Mouse (Mus musculus): ENCODE measurements around the gene Fcho2.

Fcho2 gene

DNA sequence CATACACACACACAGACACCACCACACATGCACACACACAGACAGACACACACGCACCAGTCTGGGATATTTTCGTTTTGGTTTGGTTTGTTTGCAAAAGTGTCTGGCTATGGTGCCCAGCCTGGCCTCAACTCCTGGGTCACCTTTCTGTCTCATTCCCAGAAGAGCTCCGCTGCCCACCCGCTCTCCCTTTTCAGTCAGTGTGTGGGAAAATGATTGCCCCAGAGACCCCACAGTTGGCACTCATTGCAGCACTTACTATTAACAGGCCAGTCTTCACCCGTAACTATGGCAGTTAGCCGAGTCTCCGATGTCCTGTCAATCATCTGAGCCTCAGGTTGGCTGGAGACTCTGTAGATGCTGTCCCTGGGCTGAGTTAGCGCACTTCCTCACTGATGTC lies 99.1 kb downstream of the Fcho2 start:
- DNase-seq (ENCODE audit: inconsistent age in 2 of 2, low spot score in 1 of 2), result no peak

DNA sequence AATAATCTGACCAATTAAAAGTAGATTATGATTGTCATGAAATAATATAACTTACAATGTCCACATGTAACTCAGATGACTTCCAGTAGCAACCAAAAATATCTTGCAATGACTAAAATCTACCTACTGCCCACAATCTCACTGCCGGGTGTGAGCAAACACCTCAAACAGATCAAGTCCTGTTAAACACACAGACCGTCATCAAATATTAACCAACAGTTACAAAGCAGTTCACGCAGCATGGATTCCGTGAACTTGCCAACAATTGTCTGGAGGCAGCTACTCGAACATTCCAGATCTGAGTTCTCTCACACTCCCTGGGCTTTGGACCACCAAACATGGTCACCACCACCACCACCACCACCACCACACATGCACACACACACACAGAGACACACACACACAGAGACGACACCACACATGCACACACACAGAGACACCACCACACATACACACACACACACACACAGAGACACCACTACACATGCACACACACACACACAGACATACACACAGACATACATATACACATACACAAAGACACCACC lies 99.7 kb downstream of the Fcho2 start:
- DNase-seq (ENCODE audit: inconsistent age in 2 of 2, low spot score in 1 of 2), result no peak

- no peak for DNase-seq (ENCODE audit: inconsistent age in 2 of 2, low spot score in 1 of 2)
Observed at GRCm38 (mm10) chr13:98710655-98711054, 104.6 kb downstream of the Fcho2 start.

DNA sequence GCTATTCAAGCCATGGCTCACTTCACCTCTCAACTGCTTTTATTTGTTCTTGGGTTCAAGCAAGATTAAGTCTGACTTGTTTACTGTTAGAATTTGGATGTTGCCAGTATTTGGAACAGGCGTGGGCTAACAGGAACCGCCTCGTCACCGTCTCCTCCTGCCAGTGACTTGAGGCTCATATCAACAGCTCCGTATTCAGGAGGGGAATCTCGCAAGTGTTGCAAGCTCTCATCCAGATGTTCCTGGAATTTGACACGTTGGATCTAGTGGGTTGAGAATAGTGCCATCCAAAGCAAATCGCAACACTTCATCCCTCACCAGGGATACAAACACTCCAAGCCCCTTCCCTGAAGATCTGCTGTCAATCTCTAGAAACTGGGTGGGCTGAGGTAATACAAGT lies 105.0 kb downstream of the Fcho2 start:
- no peak for DNase-seq (ENCODE audit: inconsistent age in 2 of 2, low spot score in 1 of 2)

DNA sequence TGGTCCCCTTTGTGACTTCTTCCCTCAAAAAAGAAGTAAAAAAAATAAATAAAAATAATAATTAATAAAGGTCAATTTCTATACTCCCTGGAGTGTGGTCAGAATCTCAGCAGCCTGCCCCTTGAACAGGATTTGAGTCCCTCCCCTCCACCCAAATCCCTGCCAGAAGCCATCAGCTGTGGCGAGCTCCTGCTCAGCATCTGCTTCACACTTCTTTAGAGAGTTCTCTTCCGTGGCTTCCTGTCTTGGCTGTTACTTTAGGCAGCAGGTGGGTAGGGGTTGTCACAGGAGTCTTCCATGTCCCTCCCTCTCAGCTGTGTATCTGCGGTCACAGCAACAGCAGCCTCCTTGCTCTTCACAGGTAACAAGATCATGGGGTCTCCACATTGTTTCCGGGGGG lies 109.7 kb downstream of the Fcho2 start:
- DNase-seq (ENCODE audit: inconsistent age in 2 of 2, low spot score in 1 of 2), result no peak

DNA sequence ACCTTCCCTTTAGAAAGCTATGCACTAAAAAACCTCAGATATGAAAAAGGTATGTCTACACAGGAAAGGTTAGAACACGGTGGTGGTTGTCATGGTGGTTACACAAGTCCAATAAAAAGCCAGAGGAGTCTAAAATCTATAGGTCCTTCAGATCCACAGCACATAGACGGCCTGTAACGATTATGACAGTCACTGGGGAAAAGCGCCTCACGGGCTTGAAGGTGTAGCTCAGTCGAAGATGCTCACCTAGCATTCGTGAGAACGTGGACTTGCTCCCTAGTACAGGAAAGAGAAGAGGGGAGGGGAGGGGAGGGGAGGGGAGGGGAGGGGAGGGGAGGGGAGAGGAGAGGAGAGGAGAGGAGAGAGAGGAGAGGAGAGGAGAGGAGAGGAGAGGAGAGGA lies 111.5 kb downstream of the Fcho2 start:
- DNase-seq (ENCODE audit: inconsistent age in 2 of 2, low spot score in 1 of 2), result no peak

DNA sequence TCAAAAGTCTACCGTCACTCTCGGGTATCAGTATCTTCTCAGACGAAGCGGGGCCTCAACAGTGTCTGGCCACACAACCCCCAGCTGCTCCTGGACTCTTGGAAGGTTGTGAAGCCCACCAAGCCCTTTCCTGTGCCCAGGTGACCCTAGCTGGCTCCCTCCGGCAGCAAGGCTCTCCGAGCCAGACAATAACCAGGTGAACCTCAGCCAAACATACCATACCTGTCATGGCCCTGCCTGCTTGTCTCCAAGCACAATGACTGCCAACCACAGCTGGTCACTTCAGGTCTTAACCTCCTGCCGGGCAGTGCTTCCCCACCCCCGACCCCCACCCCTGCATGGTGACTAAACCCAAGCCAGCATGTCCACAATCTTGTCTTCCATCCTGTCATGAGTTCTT lies 112.9 kb downstream of the Fcho2 start:
- DNase-seq (ENCODE audit: inconsistent age in 2 of 2, low spot score in 1 of 2), result no peak

DNA sequence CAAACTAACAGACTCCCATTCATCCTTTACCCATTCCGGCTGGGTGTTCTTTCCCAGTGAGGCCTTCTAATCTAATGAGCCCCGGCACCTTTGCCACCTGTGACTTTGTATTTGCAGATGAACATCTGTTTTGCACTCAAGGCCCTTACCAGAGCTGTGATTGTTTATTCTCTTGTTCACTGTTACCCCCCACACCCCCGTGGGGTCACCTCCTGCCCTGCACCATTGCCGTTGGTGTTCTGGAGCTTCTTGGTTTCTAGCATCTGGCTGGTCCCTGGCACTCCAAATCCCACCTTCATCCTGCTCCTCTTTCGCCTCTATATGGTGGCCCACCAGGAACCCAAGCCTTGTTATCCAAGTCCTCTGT lies 114.0 kb downstream of the Fcho2 start:
- DNase-seq (ENCODE audit: inconsistent age in 2 of 2, low spot score in 1 of 2), result no peak

DNA sequence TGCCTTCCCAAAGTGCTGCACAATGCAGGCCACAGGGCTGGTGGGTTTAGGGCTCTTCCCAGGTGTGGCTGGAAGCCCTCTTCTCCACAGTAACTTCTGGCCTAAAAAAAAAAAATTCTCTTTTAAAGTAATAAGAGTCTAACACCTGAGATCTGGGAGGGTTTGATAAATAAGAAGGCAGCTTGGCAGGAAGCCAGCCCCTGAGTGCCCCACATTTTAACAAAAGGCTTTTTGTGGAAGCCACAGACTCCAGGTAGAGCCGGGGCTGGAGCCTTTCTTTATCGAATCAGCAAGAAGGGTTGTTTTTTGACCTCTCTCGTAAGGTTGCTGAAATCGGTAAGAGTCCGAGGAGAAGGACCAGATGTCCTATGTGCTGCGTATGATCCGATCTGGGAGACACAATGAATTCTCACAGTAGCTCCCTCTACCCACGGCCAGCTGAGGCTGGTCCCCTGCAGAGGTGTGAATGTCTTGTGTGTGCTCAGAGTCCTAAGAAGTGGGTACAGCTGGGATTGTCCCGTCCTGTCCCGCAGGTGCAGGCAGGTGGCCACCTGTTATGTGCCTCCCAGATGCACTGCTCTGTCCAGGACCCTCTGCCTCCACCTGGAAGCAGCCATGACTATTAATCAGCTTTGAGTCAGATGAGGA lies 114.5 kb downstream of the Fcho2 start:
- DNase-seq (ENCODE audit: inconsistent age in 2 of 2, low spot score in 1 of 2), result no peak

GRCm38 (mm10) chr13:98699982-98700540 lies 115.2 kb downstream of the Fcho2 start:
- DNase-seq (ENCODE audit: inconsistent age in 2 of 2, low spot score in 1 of 2), result no peak

- DNase-seq (ENCODE audit: inconsistent age in 2 of 2, low spot score in 1 of 2), result no peak
Observed at GRCm38 (mm10) chr13:98699051-98699744, 116.1 kb downstream of the Fcho2 start.

DNA sequence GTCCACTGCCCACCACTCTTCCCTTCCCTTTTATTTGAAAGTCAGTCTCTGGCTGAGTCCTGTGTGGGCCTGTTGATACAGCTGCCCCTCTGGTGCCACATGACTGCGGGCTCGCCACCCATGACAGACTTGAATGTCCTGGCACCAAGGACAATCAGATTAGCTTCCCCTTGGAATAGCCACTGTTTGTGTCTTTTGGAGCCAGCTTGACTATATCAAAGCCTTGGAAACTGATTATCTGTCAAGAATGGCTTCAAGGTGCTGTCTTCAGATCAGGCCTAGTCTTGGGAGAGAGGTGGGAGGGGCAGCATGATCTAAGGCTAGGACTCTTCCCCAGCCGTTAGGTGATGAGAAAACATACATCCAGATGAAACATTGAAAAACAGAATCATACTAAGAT lies 118.5 kb downstream of the Fcho2 start:
- DNase-seq (ENCODE audit: inconsistent age in 2 of 2, low spot score in 1 of 2), result no peak

- DNase-seq (ENCODE audit: inconsistent age in 2 of 2, low spot score in 1 of 2), result peak in 1 of 2 experiments; percentile 51
Observed at GRCm38 (mm10) chr13:98695546-98695945, 119.7 kb downstream of the Fcho2 start.

GRCm38 (mm10) chr13:98694773-98695314 lies 120.4 kb downstream of the Fcho2 start, which contains the start of gene Tmem171:
Gene Tmem171 (minus strand): TSS chr13:98694834.
- no peak for DNase-seq (ENCODE audit: inconsistent age in 2 of 2, low spot score in 1 of 2)

GRCm38 (mm10) chr13:98693316-98693715 lies 121.9 kb downstream of the Fcho2 start:
- DNase-seq (ENCODE audit: inconsistent age in 2 of 2, low spot score in 1 of 2), result no peak

DNA sequence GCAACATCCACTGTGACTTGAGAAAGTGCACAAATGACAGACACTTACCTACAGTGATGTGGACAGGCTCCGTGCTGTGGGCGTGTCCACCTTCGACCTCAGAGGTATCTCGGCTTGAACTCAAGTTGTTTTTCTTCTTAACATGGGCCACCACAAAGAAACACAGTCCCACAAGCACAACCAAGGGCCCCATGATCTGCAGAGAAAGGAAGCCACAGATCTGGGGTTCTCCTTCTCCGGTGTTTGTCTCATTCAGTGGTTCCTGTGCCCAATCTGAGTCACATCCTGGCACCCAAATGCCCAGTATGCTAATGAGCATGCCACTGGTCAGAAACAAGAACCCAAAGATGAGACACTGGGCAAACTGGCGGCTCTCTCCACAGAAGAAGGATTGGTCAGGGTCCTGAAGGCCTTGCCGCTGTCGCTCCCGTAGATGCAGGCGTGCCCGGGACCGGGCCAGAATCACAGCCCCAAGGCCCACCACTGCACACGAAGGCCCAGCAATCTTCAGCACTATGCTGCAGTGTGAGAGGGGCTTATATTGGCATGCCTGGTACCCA lies 123.2 kb downstream of the Fcho2 start:
- no peak for DNase-seq (ENCODE audit: inconsistent age in 2 of 2, low spot score in 1 of 2)

GRCm38 (mm10) chr13:98690886-98691285 lies 124.4 kb downstream of the Fcho2 start:
- no peak for DNase-seq (ENCODE audit: inconsistent age in 2 of 2, low spot score in 1 of 2)

- no peak for DNase-seq (ENCODE audit: inconsistent age in 2 of 2, low spot score in 1 of 2)
Observed at GRCm38 (mm10) chr13:98689605-98690290, 125.5 kb downstream of the Fcho2 start.

DNA sequence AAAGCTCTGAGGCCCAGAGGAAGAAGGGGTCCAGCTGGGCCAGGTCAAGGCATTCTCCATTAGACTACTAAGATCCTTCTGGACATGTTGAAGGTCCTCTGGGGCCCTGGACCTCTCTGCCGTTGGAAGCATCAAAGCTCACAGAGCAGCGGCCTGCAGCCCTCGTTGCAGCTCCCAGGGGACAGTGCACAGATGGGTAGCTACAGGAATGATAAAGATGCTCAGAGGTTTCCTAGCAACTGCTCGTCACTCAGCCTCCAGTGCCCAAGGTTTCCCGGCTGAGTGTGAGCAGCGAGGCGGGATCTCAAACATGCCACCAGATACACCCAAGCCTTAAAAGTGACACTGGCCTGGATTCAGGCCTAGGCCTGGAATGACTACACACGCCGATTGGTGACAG lies 127.3 kb downstream of the Fcho2 start:
- DNase-seq (ENCODE audit: inconsistent age in 2 of 2, low spot score in 1 of 2), result no peak

GRCm38 (mm10) chr13:98684144-98684900 lies 130.9 kb downstream of the Fcho2 start:
- DNase-seq (ENCODE audit: inconsistent age in 2 of 2, low spot score in 1 of 2), result no peak

All from adrenal gland, adult (tissue).